Mouse (Mus musculus) erythroblast, embryonic 14.5 days (primary cell): ENCODE data around the gene Slc15a1.

Experiments used
- GATA1 ChIP-seq: IDR thresholded peaks from 2 replicates; pipeline ENCODE4 v1.6.1; 2012; ENCODE audit warnings: low read length, inconsistent platforms, mixed read lengths
- TAL1 ChIP-seq: IDR thresholded peaks from 3 replicates; pipeline ENCODE4 v1.6.1; 2012; ENCODE audit warnings: low read length, inconsistent platforms, mixed read lengths

DNA sequence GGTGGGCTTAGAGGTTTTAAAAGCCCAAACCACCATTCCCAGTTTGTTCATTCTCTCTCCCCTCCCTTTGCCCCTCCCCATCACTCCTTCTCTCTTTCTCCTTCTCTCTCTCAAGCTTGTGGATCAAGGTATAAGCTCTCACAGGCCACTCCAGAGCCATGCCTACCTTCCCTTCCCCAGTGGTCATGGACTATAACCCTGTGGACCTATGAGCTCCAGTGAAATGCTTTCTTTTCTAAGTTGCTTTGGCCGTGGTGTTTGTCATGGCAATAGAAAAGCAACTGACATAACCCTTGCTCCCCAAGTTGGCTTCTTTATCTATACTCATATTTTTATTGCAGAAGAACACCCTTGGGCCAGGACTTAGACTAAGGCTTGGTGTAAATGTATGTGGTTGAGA, 7.3 kb downstream of the Slc15a1 start:
- TF ChIP-seq TAL1 (no peak), GATA1 (no peak)
